Mouse (Mus musculus): ENCODE measurements at regions not wholly inside any gene's neighbourhood (a gene's known extent, or its start where the extent isn't known, plus 50 kb on each side); places are given as distances from the start of the nearest gene placed in this dataset.
A peak's percentile ranks its signal among the peaks of the same experiment; 100 is the strongest.
"Not testable (repeated sequence)": the region's sequence is repeated elsewhere in the genome, so short reads cannot be mapped to it uniquely, and the experiment has no call there.

DNA sequence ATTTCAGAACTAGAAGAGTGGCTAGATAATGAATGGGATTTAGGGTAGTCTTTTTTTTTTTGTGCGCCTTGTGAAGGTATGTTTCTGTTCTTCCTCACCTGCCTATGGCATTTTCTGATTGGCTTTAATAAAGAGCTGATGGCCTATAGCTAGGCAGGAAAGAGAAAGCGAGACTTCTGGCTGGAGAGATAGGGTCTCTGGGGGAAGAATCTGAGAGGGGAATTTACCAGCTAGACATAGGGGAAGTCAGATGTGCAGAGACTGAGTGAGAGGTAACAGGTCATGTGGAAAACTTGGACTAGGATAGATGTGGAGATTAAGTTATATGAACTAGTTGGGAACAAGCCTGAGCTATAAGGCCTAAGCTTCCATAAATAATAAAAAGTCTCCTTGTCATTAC is 129.7 kb upstream of the Max start:
- 89% methylated on average over 2 of the region's 2 CpGs for WGBS
- no peak overlapping the region for H3K27ac ChIP-seq (replicated peaks; ENCODE audit: insufficient read depth, low read depth, low read length)
- no peak overlapping the region for H3K4me3 ChIP-seq (ENCODE audit: insufficient read depth, low read depth, low read length)

DNA sequence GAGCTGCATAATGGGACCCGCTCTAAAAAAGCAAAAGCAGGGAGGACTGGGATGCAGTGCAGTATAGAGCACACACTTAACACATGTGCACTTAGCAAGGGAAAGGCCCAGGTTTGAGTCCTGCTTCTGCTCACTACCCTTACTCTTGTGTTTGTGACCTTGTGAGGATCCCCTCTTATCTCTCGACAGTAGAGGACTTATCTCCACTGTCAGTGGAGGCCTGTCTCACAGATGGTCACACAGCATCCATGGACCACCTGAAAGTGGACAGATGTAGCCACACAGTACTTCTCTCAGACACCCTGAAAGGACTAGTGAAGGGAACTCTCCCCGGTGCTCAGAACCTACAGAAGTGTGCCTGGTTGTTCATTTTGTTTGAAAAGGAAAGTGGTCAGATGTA is 128.5 kb upstream of the Max start:
- 85% methylated on average over 3 of the region's 3 CpGs for WGBS

More for the DNA sequence above, 129.7 kb upstream of the Max start:
- Histone ChIP-seq H3K27me3 (ENCODE audit: control insufficient read depth, insufficient read depth, low read length) (no peaks in the 10 kb centered on the region), H3K79me2 (ENCODE audit: control insufficient read depth, insufficient read depth, low read length) (no peaks in the 10 kb centered on the region), H3K9ac (ENCODE audit: low read depth, low read length) (no peak overlapping the region), H3K4me1 (ENCODE audit: control insufficient read depth, insufficient read depth, low read length) (peaks cover 4% of the 10 kb centered on the region), H3K36me3 (ENCODE audit: control insufficient read depth, insufficient read depth, low read length) (no peaks in the 10 kb centered on the region)
- TF ChIP-seq POLR2A (IDR thresholded peaks at IDR 0.05; ENCODE audit: extremely low read depth, insufficient read depth, low read length) (no peak), CTCF (IDR thresholded peaks at IDR 0.05; ENCODE audit: low read depth, low read length) (no peak)
- no peak for DNase-seq (ENCODE audit: extremely low read depth, low read depth, low spot score)

DNA sequence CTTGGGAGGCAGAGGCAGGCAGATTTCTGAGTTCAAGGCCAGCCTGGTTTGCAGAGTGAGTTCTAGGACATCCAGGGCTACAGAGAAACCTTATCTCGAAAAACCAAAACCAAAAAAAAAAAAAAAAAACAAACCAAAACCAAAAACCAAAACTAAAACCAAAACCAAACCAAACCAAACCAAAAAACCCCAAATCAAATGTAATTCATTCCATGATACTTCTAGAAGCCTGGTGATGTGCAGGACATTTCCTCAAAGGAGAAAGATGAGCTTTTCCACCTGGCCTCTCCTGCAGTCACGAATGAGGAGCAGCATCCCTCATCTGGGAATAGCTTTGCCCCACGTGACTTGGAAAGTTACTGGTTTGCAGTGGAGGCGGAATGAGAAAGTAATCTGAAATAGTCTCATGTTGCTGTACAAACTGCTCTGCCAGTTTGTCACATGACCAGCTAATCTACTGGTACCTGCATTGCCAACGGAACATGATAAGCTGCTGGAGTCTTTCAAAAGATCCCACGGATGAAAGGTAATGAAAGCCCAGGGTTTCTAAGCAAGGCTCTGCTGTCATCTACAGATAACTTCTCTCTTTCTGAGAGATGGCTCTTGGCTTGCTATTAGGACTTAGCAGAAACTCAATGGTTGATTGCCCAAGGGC is 127.8 kb upstream of the Max start:
- WGBS = 86% methylated on average over 6 of the region's 6 CpGs
- Histone ChIP-seq H3K9ac (ENCODE audit: low read depth, low read length) (no peak overlapping the region), H3K4me3 (ENCODE audit: insufficient read depth, low read depth, low read length) (no peak overlapping the region), H3K79me2 (ENCODE audit: control insufficient read depth, insufficient read depth, low read length) (no peaks in the 10 kb centered on the region), H3K4me1 (ENCODE audit: control insufficient read depth, insufficient read depth, low read length) (0 out of 2 replicates have a peak, but pooled peaks cover 1% of the 10 kb centered on the region), H3K27me3 (ENCODE audit: control insufficient read depth, insufficient read depth, low read length) (no peaks in the 10 kb centered on the region), H3K36me3 (ENCODE audit: control insufficient read depth, insufficient read depth, low read length) (no peaks in the 10 kb centered on the region), H3K27ac (replicated peaks; ENCODE audit: insufficient read depth, low read depth, low read length) (no peak overlapping the region)
- TF ChIP-seq CTCF (IDR thresholded peaks at IDR 0.05; ENCODE audit: low read depth, low read length) (no peak), POLR2A (IDR thresholded peaks at IDR 0.05; ENCODE audit: extremely low read depth, insufficient read depth, low read length) (no peak)
- DNase-seq (ENCODE audit: extremely low read depth, low read depth, low spot score) = no peak

More for the DNA sequence above, 128.5 kb upstream of the Max start:
- DNase-seq (ENCODE audit: extremely low read depth, low read depth, low spot score) = no peak
- no peaks in the 10 kb centered on the region for H3K79me2 ChIP-seq (ENCODE audit: control insufficient read depth, insufficient read depth, low read length)
- no peak overlapping the region for H3K9ac ChIP-seq (ENCODE audit: low read depth, low read length)
- H3K36me3 ChIP-seq (ENCODE audit: control insufficient read depth, insufficient read depth, low read length) = no peaks in the 10 kb centered on the region
- no peaks in the 10 kb centered on the region for H3K27me3 ChIP-seq (ENCODE audit: control insufficient read depth, insufficient read depth, low read length)
- H3K4me1 ChIP-seq (ENCODE audit: control insufficient read depth, insufficient read depth, low read length) = peaks cover 6% of the 10 kb centered on the region
- no peak overlapping the region for H3K27ac ChIP-seq (replicated peaks; ENCODE audit: insufficient read depth, low read depth, low read length)
- no peak for TF ChIP-seq CTCF (IDR thresholded peaks at IDR 0.05; ENCODE audit: low read depth, low read length)
- no peak for TF ChIP-seq POLR2A (IDR thresholded peaks at IDR 0.05; ENCODE audit: extremely low read depth, insufficient read depth, low read length)
- H3K4me3 ChIP-seq (ENCODE audit: insufficient read depth, low read depth, low read length) = no peak overlapping the region

DNA sequence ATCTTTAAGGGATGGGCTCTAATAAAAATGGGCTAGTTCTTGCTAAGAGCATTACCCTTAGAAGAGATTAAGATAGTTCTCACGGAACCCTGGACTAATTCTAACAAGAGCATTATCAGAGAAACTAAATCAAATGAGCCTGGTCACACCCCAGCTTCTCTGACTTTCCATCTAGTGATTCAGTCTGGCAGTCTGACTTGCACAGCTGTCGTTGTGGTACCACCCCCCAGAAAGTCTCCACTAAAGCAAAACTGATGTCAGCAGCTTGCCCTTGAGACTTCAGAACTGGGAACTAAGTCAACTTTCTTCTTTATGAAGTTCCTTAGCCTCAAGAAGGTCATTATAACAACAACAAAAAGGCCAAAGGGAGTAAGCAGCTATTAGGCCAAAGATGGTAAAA is 126.5 kb upstream of the Max start:
- Histone ChIP-seq H3K4me3 (ENCODE audit: insufficient read depth, low read depth, low read length) (no peak overlapping the region), H3K27me3 (ENCODE audit: control insufficient read depth, insufficient read depth, low read length) (no peaks in the 10 kb centered on the region; the same call in 1 of the 2 replicates), H3K36me3 (ENCODE audit: control insufficient read depth, insufficient read depth, low read length) (no peaks in the 10 kb centered on the region), H3K27ac (replicated peaks; ENCODE audit: insufficient read depth, low read depth, low read length) (no peak overlapping the region), H3K79me2 (ENCODE audit: control insufficient read depth, insufficient read depth, low read length) (no peaks in the 10 kb centered on the region), H3K9ac (ENCODE audit: low read depth, low read length) (no peak overlapping the region), H3K4me1 (ENCODE audit: control insufficient read depth, insufficient read depth, low read length) (0 out of 2 replicates have a peak, but pooled peaks cover 1% of the 10 kb centered on the region)
- no peak for TF ChIP-seq POLR2A (IDR thresholded peaks at IDR 0.05; ENCODE audit: extremely low read depth, insufficient read depth, low read length)
- TF ChIP-seq CTCF (IDR thresholded peaks at IDR 0.05; ENCODE audit: low read depth, low read length) = no peak
- 87% methylated on average over 2 of the region's 2 CpGs for WGBS
- DNase-seq (ENCODE audit: extremely low read depth, low read depth, low spot score) = no peak

DNA sequence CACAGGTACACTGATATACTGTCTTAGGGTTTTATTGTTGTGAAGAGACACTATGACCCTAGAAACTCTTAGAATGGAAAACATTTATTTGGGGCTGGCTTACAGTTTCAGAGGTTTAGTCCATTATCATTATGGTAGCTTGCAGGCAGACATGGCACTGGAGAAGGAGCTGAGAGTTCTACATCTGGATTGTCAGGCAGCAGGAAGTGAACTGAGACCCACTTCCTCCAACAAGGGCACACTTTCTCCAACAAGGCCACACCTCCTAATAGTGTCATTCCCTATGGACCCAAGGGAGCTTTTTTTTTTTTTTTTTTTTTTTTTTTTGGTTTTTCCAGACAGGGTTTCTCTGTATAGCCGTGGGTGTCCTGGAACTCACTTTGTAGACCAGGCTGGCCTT is 124.9 kb upstream of the Max start:
- H3K36me3 ChIP-seq (ENCODE audit: control insufficient read depth, insufficient read depth, low read length); H3K4me1 ChIP-seq (ENCODE audit: control insufficient read depth, insufficient read depth, low read length); H3K9ac ChIP-seq (ENCODE audit: low read depth, low read length); H3K27ac ChIP-seq (replicated peaks; ENCODE audit: insufficient read depth, low read depth, low read length); H3K79me2 ChIP-seq (ENCODE audit: control insufficient read depth, insufficient read depth, low read length); DNase-seq (ENCODE audit: extremely low read depth, low read depth, low spot score); H3K27me3 ChIP-seq (ENCODE audit: control insufficient read depth, insufficient read depth, low read length); H3K4me3 ChIP-seq (ENCODE audit: insufficient read depth, low read depth, low read length): not testable (repeated sequence)
- 90% methylated on average over 1 of the region's 1 CpGs for WGBS

DNA sequence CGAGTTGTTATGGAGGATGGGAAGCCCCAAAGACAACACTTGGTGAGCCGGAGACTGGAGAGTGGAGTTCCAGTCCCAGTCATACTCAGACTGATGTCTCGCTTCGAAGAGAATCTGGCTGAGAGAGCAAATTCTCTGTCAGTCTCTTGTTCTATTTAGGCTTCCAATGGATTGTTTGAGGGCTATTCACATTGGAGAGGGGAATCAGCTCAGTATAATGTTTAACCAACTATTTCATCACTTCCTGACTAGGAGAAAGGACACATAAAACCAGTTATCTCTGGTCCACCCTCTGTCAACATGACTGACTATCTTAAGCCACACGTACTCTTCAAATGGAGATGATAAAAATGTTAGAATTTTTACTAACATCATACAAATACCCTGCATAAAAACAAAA is 123.9 kb upstream of the Max start:
- H3K4me3 ChIP-seq (ENCODE audit: insufficient read depth, low read depth, low read length) = no peak overlapping the region
- 19% methylated on average over 5 of the region's 5 CpGs for WGBS
- 0 out of 2 replicates have a peak, but pooled peaks cover 1% of the 10 kb centered on the region for H3K4me1 ChIP-seq (ENCODE audit: control insufficient read depth, insufficient read depth, low read length)
- peak; percentile 97 for DNase-seq (ENCODE audit: extremely low read depth, low read depth, low spot score)
- H3K9ac ChIP-seq (ENCODE audit: low read depth, low read length) = no peak overlapping the region
- no peaks in the 10 kb centered on the region; the same call in 1 of the 2 replicates for H3K27me3 ChIP-seq (ENCODE audit: control insufficient read depth, insufficient read depth, low read length)
- 0 out of 2 replicates have a peak overlapping the region, but pooled peaks have one; percentile 36 for H3K27ac ChIP-seq (replicated peaks; ENCODE audit: insufficient read depth, low read depth, low read length)
- no peak for TF ChIP-seq CTCF (IDR thresholded peaks at IDR 0.05; ENCODE audit: low read depth, low read length)
- TF ChIP-seq POLR2A (IDR thresholded peaks at IDR 0.05; ENCODE audit: extremely low read depth, insufficient read depth, low read length) = no peak
- no peaks in the 10 kb centered on the region for H3K36me3 ChIP-seq (ENCODE audit: control insufficient read depth, insufficient read depth, low read length)
- no peaks in the 10 kb centered on the region for H3K79me2 ChIP-seq (ENCODE audit: control insufficient read depth, insufficient read depth, low read length)
